Mouse (Mus musculus): ENCODE results near the gene Plekhd1. TPM values are rescaled to one million over a fixed set of nuclear protein-coding genes. Genes with fewer than 3 reads are reported as not detected.

Gene Plekhd1
- total RNA-seq, 2 experiments from 2014 or later, result not detected

- intact Hi-C loops (cut with DNase I), result no loop called here
- no peak for DNase-seq (ENCODE audit: low spot score)
These were observed 52.2 kb downstream of the Plekhd1 start for GRCm38 (mm10) chr12:80744614-80745013.

DNA sequence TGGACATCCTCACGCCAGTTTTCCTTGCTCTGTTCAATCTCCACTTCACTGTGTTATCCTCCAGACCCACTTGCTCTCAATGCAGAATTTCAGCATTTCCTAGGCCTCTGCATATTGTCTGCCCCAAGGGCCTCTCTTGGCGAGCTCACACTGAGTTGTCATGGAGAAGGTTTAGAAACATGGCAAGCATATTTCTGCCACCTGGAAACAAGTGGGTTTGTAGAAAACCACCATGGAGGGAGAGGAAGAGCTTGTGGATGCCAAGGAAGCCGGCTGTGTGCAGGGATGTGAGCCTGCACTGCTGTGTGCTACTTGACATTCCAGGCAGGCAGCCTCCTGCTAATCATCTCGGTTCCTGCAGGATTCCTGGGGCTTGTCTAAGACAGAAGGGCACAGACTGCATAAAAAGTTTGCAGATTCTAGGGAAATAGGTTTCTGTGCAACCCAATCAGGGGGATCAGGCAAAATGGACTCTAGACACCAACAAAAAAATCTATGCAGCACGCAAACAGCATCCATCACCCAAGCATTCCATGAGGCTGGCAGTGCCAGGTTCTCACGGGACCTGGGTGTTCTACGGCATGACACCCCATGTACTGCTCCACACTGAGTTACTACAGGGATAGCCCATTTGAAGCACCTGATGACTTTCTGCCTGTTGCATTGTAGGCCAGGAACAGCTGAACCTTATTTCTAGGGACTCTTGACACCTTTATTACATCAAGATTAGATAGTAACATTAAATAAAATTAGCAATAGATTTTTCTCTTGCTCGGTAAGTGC, 53.8 kb downstream of the Plekhd1 start:
- intact Hi-C loops (cut with DNase I), result no loop called here
- no peak for DNase-seq (ENCODE audit: low spot score)

DNA sequence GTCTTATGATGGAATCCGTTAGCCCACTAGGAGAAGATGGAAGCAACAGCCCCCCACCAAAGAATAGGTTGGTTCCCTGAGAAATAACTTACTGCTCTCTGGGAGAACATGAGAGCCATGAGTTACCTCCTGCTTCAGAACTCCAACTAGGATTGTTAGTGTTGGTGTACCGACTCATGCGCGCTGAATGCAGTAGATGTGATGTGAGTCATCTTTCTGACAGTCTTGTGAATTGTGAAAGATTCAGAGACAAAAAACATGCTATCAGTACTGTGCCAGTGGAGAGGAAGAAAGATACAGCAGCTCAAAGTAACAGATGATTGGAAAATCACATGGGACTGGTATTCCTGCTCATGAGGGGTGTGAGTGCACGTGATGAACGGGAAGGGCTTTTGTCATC, 59.2 kb downstream of the Plekhd1 start:
- no peak for DNase-seq (ENCODE audit: low spot score)
- intact Hi-C loops (cut with DNase I), result no loop called here

GRCm38 (mm10) chr12:80757751-80758558, 65.6 kb downstream of the Plekhd1 start:
- DNase-seq (ENCODE audit: low spot score), result peak; percentile 43
- intact Hi-C loops (cut with DNase I), result no loop called here

GRCm38 (mm10) chr12:80758559-80759386, 66.4 kb downstream of the Plekhd1 start:
- intact Hi-C loops (cut with DNase I), result no loop called here

DNA sequence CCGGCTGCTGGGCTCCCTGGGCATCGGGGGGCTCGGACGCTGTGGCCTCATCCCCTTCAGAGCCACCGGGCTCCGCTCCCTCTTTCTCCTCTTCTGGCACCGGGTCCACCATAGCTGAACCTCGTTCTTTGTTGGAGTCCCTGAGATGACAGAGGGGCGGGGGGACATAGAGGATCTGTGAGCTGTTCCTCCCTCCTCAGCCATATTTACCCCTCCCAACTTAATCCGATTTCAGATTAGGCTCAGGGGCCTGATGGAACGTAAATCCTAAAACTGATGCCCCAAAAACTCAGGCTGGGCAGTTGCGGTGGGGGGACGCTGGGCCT, 67.0 kb downstream of the Plekhd1 start:
- no peak for DNase-seq (ENCODE audit: low spot score)
- intact Hi-C loops (cut with DNase I), result no loop called here

More at GRCm38 (mm10) chr12:80758559-80759386, 66.4 kb downstream of the Plekhd1 start:
- DNase-seq (ENCODE audit: low spot score), result no peak

GRCm38 (mm10) chr12:80759713-80760395, 67.5 kb downstream of the Plekhd1 start:
- DNase-seq (ENCODE audit: low spot score), result peak; percentile 4
- intact Hi-C loops (cut with DNase I), result loop anchor here (2.0 to 10.0 kb wide), 2 partner anchors 31 to 605 kb away; no protein-coding TSS in a partner anchor

DNA sequence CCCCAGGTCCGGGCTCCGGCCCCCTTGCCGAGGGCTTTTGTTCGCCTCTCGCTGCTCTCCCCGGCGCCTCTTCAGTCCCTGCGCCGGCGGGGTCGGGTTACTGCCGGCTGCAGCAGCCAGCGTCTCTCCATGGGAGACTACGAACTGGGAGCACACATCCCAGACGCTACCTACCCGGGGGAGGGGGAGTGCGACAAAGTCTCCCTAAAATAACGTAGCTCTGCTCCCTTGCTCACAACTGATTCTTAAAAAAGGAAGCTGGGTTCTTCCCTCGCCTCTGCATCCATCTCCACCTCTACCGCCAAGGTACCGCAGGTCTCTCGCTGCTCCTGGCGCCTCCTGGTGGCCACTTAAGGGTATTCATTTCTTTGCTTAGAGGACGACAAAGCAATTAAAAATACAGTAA, 68.0 kb downstream of the Plekhd1 start, which contains the start of gene Ccdc177:
Gene Ccdc177 (minus strand): TSS at position 292 of the 406 bp plus-strand sequence.
- intact Hi-C loops (cut with DNase I), result loop anchor here (2.0 to 10.0 kb wide), 2 partner anchors 32 to 606 kb away; no protein-coding TSS in a partner anchor
- peak; percentile 11 for DNase-seq (ENCODE audit: low spot score)

DNA sequence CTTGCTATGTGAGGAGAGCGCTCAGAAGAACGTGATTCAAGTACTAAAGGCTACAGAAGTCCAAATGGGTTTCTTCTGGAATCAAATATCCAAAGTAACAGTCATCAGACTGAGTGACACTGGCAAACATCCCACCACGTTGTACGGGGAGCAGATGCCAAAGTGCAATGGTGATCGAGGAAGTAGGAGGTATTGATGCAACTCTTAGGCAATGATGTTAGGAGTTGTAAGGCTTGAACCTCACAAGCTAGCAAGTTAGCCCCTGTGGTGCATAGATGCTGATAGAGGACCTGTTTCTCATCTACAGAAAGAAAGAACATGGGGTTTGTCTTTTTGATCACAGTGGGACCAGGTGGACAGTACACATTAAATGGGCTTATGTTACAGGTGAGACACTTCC, 70.6 kb downstream of the Plekhd1 start:
- DNase-seq (ENCODE audit: low spot score), result no peak
- intact Hi-C loops (cut with DNase I), result loop anchor here (10.0 kb wide), 1 partner anchor 608 kb away; no protein-coding TSS in a partner anchor

DNA sequence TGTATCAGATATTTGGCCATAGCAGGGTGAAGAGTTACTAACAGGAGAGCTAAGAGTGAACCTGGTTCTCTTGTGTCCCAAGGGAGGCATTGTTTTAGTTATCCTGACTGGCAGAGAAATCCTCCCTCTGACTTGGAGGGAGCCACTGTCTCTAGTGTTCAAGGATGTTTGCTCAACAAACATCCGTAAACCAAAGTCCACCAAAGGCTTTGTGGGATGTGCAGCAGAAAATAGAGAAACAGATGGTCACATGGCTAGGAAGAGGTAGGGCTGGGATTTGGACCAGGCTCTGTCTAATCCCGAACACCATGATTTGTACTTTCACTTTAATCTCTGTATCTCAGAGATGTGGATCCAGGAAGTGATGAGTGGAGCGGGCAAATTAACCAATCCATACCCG, 71.7 kb downstream of the Plekhd1 start:
- intact Hi-C loops (cut with DNase I), result loop anchor here (10.0 kb wide), 1 partner anchor 609 kb away; no protein-coding TSS in a partner anchor
- no peak for DNase-seq (ENCODE audit: low spot score)

DNA sequence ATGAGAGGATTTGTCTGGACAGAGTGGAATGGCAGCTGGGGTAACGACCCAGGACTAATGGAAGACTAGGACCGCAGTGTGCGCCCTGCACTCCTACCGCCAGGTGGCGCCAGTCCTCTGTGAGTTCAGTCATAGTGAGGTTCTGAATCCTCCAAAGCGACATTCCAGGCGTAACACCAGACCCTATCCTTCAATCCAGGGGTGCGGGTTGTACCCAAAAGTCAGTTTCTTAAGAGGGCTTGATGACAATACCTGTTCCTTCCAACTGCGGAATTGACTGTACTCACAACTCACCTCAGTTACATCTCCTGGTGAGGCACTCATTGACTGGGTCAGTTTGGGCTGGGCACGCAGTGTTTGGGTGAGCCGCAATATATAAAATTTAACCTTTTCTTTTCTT, 77.3 kb downstream of the Plekhd1 start:
- intact Hi-C loops (cut with DNase I), result loop anchor here (1.0 to 10.0 kb wide), 2 partner anchors 126 to 615 kb away; no protein-coding TSS in a partner anchor
- DNase-seq (ENCODE audit: low spot score), result peak; percentile 43

Other genes starting within 250 kb of the Plekhd1 start
- 10 to 100 TPM; 14.3 to 14.4 TPM for gene Exd2, start 229.5 kb upstream of the Plekhd1 start, total RNA-seq (2021)
- 1 to 10 TPM; 3.9 to 4.3 TPM for gene Galnt16, start 174.3 kb upstream of the Plekhd1 start, total RNA-seq (2021)
- gene Slc39a9, start 48.7 kb upstream of the Plekhd1 start, total RNA-seq (2021), result 10 to 100 TPM; 17.2 to 18.2 TPM
- 10 to 100 TPM; 25.0 to 26.1 TPM for gene Erh, start 48.2 kb upstream of the Plekhd1 start, total RNA-seq (2021)
- gene Ccdc177, start 68.1 kb downstream of the Plekhd1 start, total RNA-seq (2021), result under 1 TPM; 0.06 to 0.08 TPM
- 10 to 100 TPM; 62.5 to 69.1 TPM for gene Susd6, start 97.9 kb downstream of the Plekhd1 start, total RNA-seq (2021)

Data from heart, postnatal 25 days (tissue).